Mouse (Mus musculus): ENCODE results near the gene Lcor. TPM values are rescaled to one million over a fixed set of nuclear protein-coding genes. Genes with fewer than 3 reads are reported as not detected.

Gene Lcor
- 7.9 and 9.0 TPM in 2 replicates for polyA plus RNA-seq (2015; fragmentation: Nextera tagmentation; extraction: Ambion mirVana)

- no peaks in the 10 kb centered on the region for H3K9me3 ChIP-seq (ENCODE audit: low read length)
- DNase-seq (peak; percentile 84), ATAC-seq (peak; percentile 94)
- peaks cover 6% of the 10 kb centered on the region; the same call in 1 of the 2 replicates for H3K36me3 ChIP-seq (replicated peaks; ENCODE audit: insufficient read depth, low read length)
- H3K27me3 ChIP-seq (ENCODE audit: insufficient read depth, low read length): no peaks in the 10 kb centered on the region
- H3K9ac ChIP-seq (replicated peaks): peak within 1 kb of the TSS; percentile 91
- peak within 1 kb of the TSS; percentile 99 for H3K27ac ChIP-seq (ENCODE audit: low read depth)
- TF ChIP-seq CTCF (IDR thresholded peaks at IDR 0.05; ENCODE audit: low read depth) (peak; percentile 26; the same call in 1 of the 2 replicates), EP300 (IDR thresholded peaks at IDR 0.05; ENCODE audit: low read depth) (no peak)
- under 1% methylated on average over 37 of the region's 92 CpGs for WGBS (ENCODE audit: insufficient replicate concordance)
- H3K4me3 ChIP-seq (ENCODE audit: low read depth, low read length): peak within 1 kb of the TSS; percentile 78
- peaks cover 17% of the 10 kb centered on the region for H3K4me1 ChIP-seq (ENCODE audit: insufficient read depth)
- H3K4me2 ChIP-seq (ENCODE audit: low read depth, low read length): peak within 1 kb of the TSS; percentile 94
These were observed at the start of gene Lcor for GRCm38 (mm10) chr19:41482190-41482908. Lcor (plus strand) TSS chr19:41482637.

- TF ChIP-seq EP300 (IDR thresholded peaks at IDR 0.05; ENCODE audit: low read depth) (no peak), CTCF (IDR thresholded peaks at IDR 0.05; ENCODE audit: low read depth) (no peak)
- Histone ChIP-seq H3K9ac (replicated peaks) (no peak overlapping the region), H3K4me1 (ENCODE audit: insufficient read depth) (0 out of 2 replicates have a peak, but pooled peaks cover 2% of the 10 kb centered on the region), H3K36me3 (replicated peaks; ENCODE audit: insufficient read depth, low read length) (no peaks in the 10 kb centered on the region), H3K4me3 (ENCODE audit: low read depth, low read length) (no peak overlapping the region), H3K27me3 (ENCODE audit: insufficient read depth, low read length) (no peaks in the 10 kb centered on the region), H3K27ac (ENCODE audit: low read depth) (no peak overlapping the region), H3K9me3 (ENCODE audit: low read length) (no peaks in the 10 kb centered on the region), H3K4me2 (ENCODE audit: low read depth, low read length) (no peak overlapping the region)
- 81% methylated on average over 10 of the region's 10 CpGs for WGBS (ENCODE audit: insufficient replicate concordance)
- ATAC-seq: no peak
- DNase-seq: no peak
These were observed 47.1 kb upstream of the Lcor start for GRCm38 (mm10) chr19:41435366-41435765.

- 0 out of 2 replicates have a peak, but pooled peaks cover 2% of the 10 kb centered on the region for H3K4me1 ChIP-seq (ENCODE audit: insufficient read depth)
- 86% methylated on average over 9 of the region's 9 CpGs for WGBS (ENCODE audit: insufficient replicate concordance)
- H3K4me3 ChIP-seq (ENCODE audit: low read depth, low read length): no peak overlapping the region
- ATAC-seq: no peak
- no peak overlapping the region for H3K4me2 ChIP-seq (ENCODE audit: low read depth, low read length)
- no peaks in the 10 kb centered on the region for H3K36me3 ChIP-seq (replicated peaks; ENCODE audit: insufficient read depth, low read length)
- no peak overlapping the region for H3K27ac ChIP-seq (ENCODE audit: low read depth)
- no peaks in the 10 kb centered on the region for H3K27me3 ChIP-seq (ENCODE audit: insufficient read depth, low read length)
- no peaks in the 10 kb centered on the region for H3K9me3 ChIP-seq (ENCODE audit: low read length)
- no peak overlapping the region for H3K9ac ChIP-seq (replicated peaks)
- DNase-seq: no peak
- TF ChIP-seq EP300 (IDR thresholded peaks at IDR 0.05; ENCODE audit: low read depth) (no peak), CTCF (IDR thresholded peaks at IDR 0.05; ENCODE audit: low read depth) (0 out of 2 replicates have a peak, but pooled peaks have one; percentile 9)
These were observed 46.0 kb upstream of the Lcor start for GRCm38 (mm10) chr19:41436461-41436860.

DNA sequence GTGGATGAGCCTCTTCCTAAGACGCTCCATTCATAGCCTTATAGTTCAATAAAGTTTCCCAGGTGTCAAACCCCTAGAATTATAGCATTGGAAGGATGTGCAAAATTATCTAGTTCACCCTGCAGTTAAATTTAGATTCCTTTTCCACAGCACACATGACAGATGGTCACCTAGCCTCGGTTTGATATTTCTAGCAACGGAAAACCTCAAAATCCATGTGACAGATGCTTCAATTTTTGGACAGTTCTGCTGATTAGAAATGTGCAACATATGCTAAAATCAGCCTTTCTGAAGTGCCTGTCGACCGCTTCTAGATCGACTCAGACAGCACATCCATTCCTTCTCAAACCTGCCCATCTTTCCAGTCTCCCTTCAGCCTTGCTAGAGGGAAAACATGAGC is 43.5 kb upstream of the Lcor start:
- H3K4me2 ChIP-seq (ENCODE audit: low read depth, low read length): no peak overlapping the region
- peaks cover 7% of the 10 kb centered on the region for H3K4me1 ChIP-seq (ENCODE audit: insufficient read depth)
- TF ChIP-seq CTCF (IDR thresholded peaks at IDR 0.05; ENCODE audit: low read depth): no peak
- no peak for TF ChIP-seq EP300 (IDR thresholded peaks at IDR 0.05; ENCODE audit: low read depth)
- WGBS (ENCODE audit: insufficient replicate concordance): 56% methylated on average over 6 of the region's 6 CpGs
- no peak overlapping the region for H3K9ac ChIP-seq (replicated peaks)
- ATAC-seq (no peak), DNase-seq (no peak)
- H3K36me3 ChIP-seq (replicated peaks; ENCODE audit: insufficient read depth, low read length): no peaks in the 10 kb centered on the region
- H3K4me3 ChIP-seq (ENCODE audit: low read depth, low read length): no peak overlapping the region
- H3K27me3 ChIP-seq (ENCODE audit: insufficient read depth, low read length): no peaks in the 10 kb centered on the region
- no peak overlapping the region for H3K27ac ChIP-seq (ENCODE audit: low read depth)
- H3K9me3 ChIP-seq (ENCODE audit: low read length): no peaks in the 10 kb centered on the region

DNA sequence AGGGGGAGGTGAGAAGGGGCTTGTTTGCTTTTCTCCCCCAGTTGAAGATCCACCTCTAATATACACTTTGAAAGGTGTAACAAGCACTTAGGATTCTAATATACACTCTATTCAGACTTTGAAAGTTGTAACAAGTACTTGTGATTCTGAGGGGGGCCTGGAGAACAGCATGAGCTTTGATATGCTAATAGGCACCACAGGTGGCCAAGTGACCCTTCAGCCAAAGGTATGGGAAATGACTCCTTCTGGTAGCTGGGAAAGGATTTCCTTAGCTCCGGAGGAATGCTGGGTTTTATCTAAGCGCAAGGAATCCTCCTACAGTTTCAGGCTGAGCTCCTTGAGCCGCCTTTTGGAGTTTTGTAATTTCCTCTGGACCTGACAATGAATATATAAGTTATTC is 41.0 kb upstream of the Lcor start:
- TF ChIP-seq EP300 (IDR thresholded peaks at IDR 0.05; ENCODE audit: low read depth) (no peak), CTCF (IDR thresholded peaks at IDR 0.05; ENCODE audit: low read depth) (no peak)
- 70% methylated on average over 3 of the region's 3 CpGs for WGBS (ENCODE audit: insufficient replicate concordance)
- H3K4me3 ChIP-seq (ENCODE audit: low read depth, low read length): no peak overlapping the region
- H3K27ac ChIP-seq (ENCODE audit: low read depth): no peak overlapping the region
- no peak for ATAC-seq
- DNase-seq: no peak
- no peak overlapping the region for H3K9ac ChIP-seq (replicated peaks)
- H3K4me2 ChIP-seq (ENCODE audit: low read depth, low read length): no peak overlapping the region
- H3K4me1 ChIP-seq (ENCODE audit: insufficient read depth): peaks cover 25% of the 10 kb centered on the region
- H3K36me3 ChIP-seq (replicated peaks; ENCODE audit: insufficient read depth, low read length): no peaks in the 10 kb centered on the region
- H3K27me3 ChIP-seq (ENCODE audit: insufficient read depth, low read length): no peaks in the 10 kb centered on the region
- no peaks in the 10 kb centered on the region for H3K9me3 ChIP-seq (ENCODE audit: low read length)

GRCm38 (mm10) chr19:41441911-41442607 is 40.4 kb upstream of the Lcor start:
- Histone ChIP-seq H3K27ac (ENCODE audit: low read depth) (peak overlapping the region; percentile 50; the same call in 1 of the 2 replicates), H3K4me2 (ENCODE audit: low read depth, low read length) (peak overlapping the region; percentile 71), H3K4me3 (ENCODE audit: low read depth, low read length) (peak overlapping the region; percentile 50), H3K4me1 (ENCODE audit: insufficient read depth) (peaks cover 25% of the 10 kb centered on the region), H3K27me3 (ENCODE audit: insufficient read depth, low read length) (no peaks in the 10 kb centered on the region), H3K36me3 (replicated peaks; ENCODE audit: insufficient read depth, low read length) (no peaks in the 10 kb centered on the region), H3K9ac (replicated peaks) (peak overlapping the region; percentile 49), H3K9me3 (ENCODE audit: low read length) (no peaks in the 10 kb centered on the region)
- ATAC-seq (peak; percentile 3; the same call in 1 of the 2 replicates), DNase-seq (no peak)
- 24% methylated on average over 20 of the region's 20 CpGs for WGBS (ENCODE audit: insufficient replicate concordance)
- no peak for TF ChIP-seq EP300 (IDR thresholded peaks at IDR 0.05; ENCODE audit: low read depth)
- TF ChIP-seq CTCF (IDR thresholded peaks at IDR 0.05; ENCODE audit: low read depth): no peak

All from liver, postnatal 0 days (tissue).